Mouse (Mus musculus) brain, embryonic 14.5 days (tissue): Measurements from ENCODE around the gene Pip5k1a.

Experiments
- CTCF ChIP-seq: fragments of 200-500 bp; IDR thresholded peaks from 2 replicates; pipeline ENCODE4 v1.5.1; 2012; ENCODE audit warnings: inconsistent platforms, mild to moderate bottlenecking, moderate library complexity, borderline replicate concordance; ENCODE audit not compliant: insufficient read depth, insufficient read length; ENCODE audit errors: extremely low read depth
- POLR2A ChIP-seq: fragments of 200-500 bp; IDR thresholded peaks from 2 replicates; pipeline ENCODE4 v1.6.1; 2012; ENCODE audit warnings: mild to moderate bottlenecking, inconsistent platforms, borderline replicate concordance; ENCODE audit not compliant: poor library complexity, insufficient read depth, insufficient read length, severe bottlenecking; ENCODE audit errors: extremely low read depth

DNA sequence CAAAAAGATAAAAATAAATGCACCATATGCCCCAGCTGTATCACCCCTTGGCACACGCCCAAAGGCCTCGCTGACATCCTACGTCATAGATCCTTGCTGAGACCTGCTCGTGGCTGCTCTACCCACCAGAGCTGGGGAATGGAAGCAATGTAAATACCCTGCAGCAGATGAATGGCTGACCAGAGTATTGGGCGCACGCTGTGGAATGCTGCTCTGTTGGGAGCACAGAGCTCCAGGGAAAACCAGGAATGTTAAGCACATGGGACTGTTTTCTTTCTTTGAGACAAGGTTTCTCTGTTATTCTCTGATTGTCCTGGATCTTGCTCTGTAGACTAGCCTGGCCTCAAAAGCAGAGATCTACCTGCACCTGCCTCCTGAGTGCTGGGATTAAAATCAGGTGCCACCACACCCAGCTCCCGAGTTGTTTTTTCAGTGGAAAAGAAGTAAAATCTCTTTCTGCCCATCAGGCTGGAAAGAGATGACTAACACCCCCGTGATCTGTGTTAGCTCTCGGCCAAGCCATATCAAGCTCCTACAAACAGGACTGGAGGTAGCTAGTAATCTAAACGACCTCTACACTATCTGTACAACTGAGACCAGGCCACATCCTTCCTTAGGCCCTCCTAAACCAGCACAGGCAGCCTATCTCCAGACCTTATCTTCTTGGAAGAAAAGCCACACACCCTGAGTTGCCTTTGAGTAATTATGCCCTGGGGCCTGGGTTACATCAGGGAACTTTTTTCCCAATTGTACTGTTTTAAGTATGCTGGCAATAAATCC, 52.1 kb downstream of the Pip5k1a start:
- no peak for TF ChIP-seq CTCF
- no peak for TF ChIP-seq POLR2A
